Mouse (Mus musculus) heart, postnatal 0 days (tissue): ENCODE measurements around the gene Ptges3. TPM values are rescaled to one million over a fixed set of nuclear protein-coding genes. Genes with fewer than 3 reads are reported as not detected.
A peak's percentile ranks its signal among the peaks of the same experiment; 100 is the strongest.

Source experiments
- ATAC-seq: fragments of 200-750 bp; cut with Nextera tagmentation; 2 replicates; pipeline ENCODE4 v1.8.0; 2017; ENCODE audit warnings: low read depth, moderate number of reproducible peaks, moderate library complexity; ENCODE audit not compliant: insufficient read depth
- DNase-seq: peaks from one replicate; pipeline ENCODE4 v3.0.0-alpha.2; 2016; ENCODE audit warnings: low spot score
- H3K27ac ChIP-seq: fragments of 300-500 bp; sonication (generic); 2 replicates; pipeline ENCODE4 v1.5.1; 2014; ENCODE audit warnings: low read depth, mild to moderate bottlenecking
- H3K27me3 ChIP-seq: fragments of 300-500 bp; sonication (generic); 2 replicates; pipeline ENCODE4 v1.6.1; 2014; ENCODE audit warnings: low read length, mixed read lengths; ENCODE audit not compliant: control insufficient read depth, insufficient read depth
- H3K36me3 ChIP-seq: fragments of 300-500 bp; sonication (generic); replicated peaks from 2 replicates; pipeline ENCODE4 v1.6.1; 2014; ENCODE audit warnings: low read length, mixed read lengths; ENCODE audit not compliant: control insufficient read depth, insufficient read depth
- H3K4me1 ChIP-seq: fragments of 300-500 bp; sonication (generic); 2 replicates; pipeline ENCODE4 v1.6.1; 2014; ENCODE audit warnings: antibody characterized with exemption; ENCODE audit not compliant: control insufficient read depth, insufficient read depth
- H3K4me2 ChIP-seq: fragments of 300-500 bp; sonication (generic); 2 replicates; pipeline ENCODE4 v1.6.1; 2014; ENCODE audit warnings: low read depth, mild to moderate bottlenecking, low read length, moderate library complexity
- H3K4me3 ChIP-seq: fragments of 300-500 bp; sonication (generic); 2 replicates; pipeline ENCODE4 v1.5.1; 2014; ENCODE audit warnings: low read depth, low read length
- H3K9ac ChIP-seq: fragments of 300-500 bp; sonication (generic); replicated peaks from 2 replicates; pipeline ENCODE4 v1.6.1; 2014; ENCODE audit warnings: low read depth, low read length, mixed read lengths
- H3K9me3 ChIP-seq: fragments of 300-500 bp; sonication (generic); replicated peaks from 2 replicates; pipeline ENCODE4 v1.6.1; 2016; ENCODE audit warnings: low read length; ENCODE audit not compliant: control insufficient read depth
- CTCF ChIP-seq: IDR thresholded peaks from 2 replicates; pipeline ENCODE4 v1.5.1; 2016; ENCODE audit warnings: antibody characterized with exemption, control low read depth, low read depth
- EP300 ChIP-seq: IDR thresholded peaks from 2 replicates; pipeline ENCODE4 v1.6.1; 2016; ENCODE audit warnings: antibody characterized with exemption, low read depth
- WGBS: fragments of 180-500 bp; shearing (Covaris S2); extraction: QIAGEN DNeasy Blood & Tissue Kit; methylation state at CpG from one replicate; pipeline ENCODE4 v1.1.7; 2014; 5-methylcytosine and 5-hydroxymethylcytosine counted together
- polyA plus RNA-seq: library from polyadenylated mRNA; unstranded; fragments of >200 nt; fragmentation: Nextera tagmentation; extraction: Ambion mirVana; gene quantifications from 2 replicates; pipeline ENCODE4 v1.2.1, GENCODE M21; 2015
- total RNA-seq: library from RNA; depleted of rRNA; stranded (reverse); fragments of >200 nt; gene quantifications from 2 replicates; pipeline ENCODE4 v1.2.3, GENCODE M21; 2014; ENCODE audit warnings: low replicate concordance

The Ptges3 gene
- total and polyA plus RNA-seq, 2 experiments from 2014 or later, result 48.4 to 209 TPM

DNA sequence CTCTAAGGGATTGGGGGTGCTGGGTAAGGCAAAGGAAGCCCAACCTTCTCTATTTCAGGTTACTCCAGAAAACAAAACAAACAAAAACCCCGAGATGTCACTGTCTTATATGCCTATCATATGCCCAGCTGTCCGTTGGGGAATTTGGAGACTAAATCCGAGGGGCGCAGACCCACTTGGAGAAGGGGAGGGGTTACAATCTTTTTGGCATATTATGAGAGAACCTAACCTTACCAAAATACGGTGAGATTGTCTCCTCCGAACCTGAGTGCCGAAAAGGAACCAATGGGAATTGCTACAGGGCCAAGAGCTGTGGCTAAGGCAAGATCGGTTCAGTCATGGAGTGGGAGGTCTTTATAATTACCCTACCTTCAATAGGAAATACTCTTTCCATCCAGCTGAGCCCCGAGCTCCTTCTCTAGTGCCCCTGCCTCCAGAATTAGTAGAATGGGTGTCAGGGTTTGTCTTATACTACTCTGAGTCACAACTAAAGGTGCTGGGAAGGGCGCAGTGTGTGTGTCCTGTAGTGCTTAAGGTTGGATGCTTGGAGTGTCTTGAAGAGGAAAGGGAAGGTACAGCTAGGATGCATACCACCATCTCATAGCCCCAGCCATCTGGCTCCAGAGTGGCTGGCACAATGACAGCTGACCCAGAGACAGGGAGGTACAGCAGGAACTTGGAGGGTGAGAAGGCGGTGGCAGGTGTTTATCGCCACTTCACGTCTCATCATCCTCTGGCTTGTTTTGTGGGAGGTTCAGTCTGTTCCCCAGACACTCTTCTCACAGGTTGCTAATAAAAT is 34.9 kb downstream of the Ptges3 start:
- Histone ChIP-seq H3K4me3 (peak overlapping the region; percentile 85), H3K27me3 (no peaks in the 10 kb centered on the region), H3K27ac (peak overlapping the region; percentile 98), H3K9ac (peak overlapping the region; percentile 88), H3K9me3 (no peaks in the 10 kb centered on the region), H3K4me2 (peak overlapping the region; percentile 90), H3K36me3 (peaks cover 20% of the 10 kb centered on the region), H3K4me1 (peaks cover 43% of the 10 kb centered on the region)
- ATAC-seq (no peak), DNase-seq (peak; percentile 16)
- TF ChIP-seq CTCF, result no peak
- TF ChIP-seq EP300, result no peak
- WGBS, result 24% methylated on average over 13 of the region's 13 CpGs

- Histone ChIP-seq H3K4me1 (peaks cover 42% of the 10 kb centered on the region), H3K4me2 (peak overlapping the region; percentile 90), H3K9me3 (no peaks in the 10 kb centered on the region), H3K4me3 (peak overlapping the region; percentile 85), H3K27ac (peak overlapping the region; percentile 98), H3K9ac (peak overlapping the region; percentile 22; the same call in 1 of the 2 replicates), H3K36me3 (peaks cover 12% of the 10 kb centered on the region), H3K27me3 (no peaks in the 10 kb centered on the region)
- peak; percentile 94 for DNase-seq
- 9% methylated on average over 19 of the region's 19 CpGs for WGBS
- ATAC-seq, result peak; percentile 54
- TF ChIP-seq EP300 (no peak), CTCF (0 out of 2 replicates have a peak, but pooled peaks have one; percentile 0)
These were observed 35.7 kb downstream of the Ptges3 start for GRCm38 (mm10) chr10:128094340-128094968.

GRCm38 (mm10) chr10:128095003-128095636 is 36.4 kb downstream of the Ptges3 start:
- peaks cover 5% of the 10 kb centered on the region for H3K36me3 ChIP-seq
- ATAC-seq (no peak), DNase-seq (no peak)
- H3K4me2 ChIP-seq, result peak overlapping the region; percentile 90
- WGBS, result 43% methylated on average over 9 of the region's 9 CpGs
- H3K27me3 ChIP-seq, result no peaks in the 10 kb centered on the region
- TF ChIP-seq EP300, result no peak
- TF ChIP-seq CTCF, result no peak
- peak overlapping the region; percentile 10; the same call in 1 of the 2 replicates for H3K27ac ChIP-seq
- H3K4me3 ChIP-seq, result peak overlapping the region; percentile 85
- no peaks in the 10 kb centered on the region for H3K9me3 ChIP-seq
- peaks cover 40% of the 10 kb centered on the region for H3K4me1 ChIP-seq
- no peak overlapping the region for H3K9ac ChIP-seq

DNA sequence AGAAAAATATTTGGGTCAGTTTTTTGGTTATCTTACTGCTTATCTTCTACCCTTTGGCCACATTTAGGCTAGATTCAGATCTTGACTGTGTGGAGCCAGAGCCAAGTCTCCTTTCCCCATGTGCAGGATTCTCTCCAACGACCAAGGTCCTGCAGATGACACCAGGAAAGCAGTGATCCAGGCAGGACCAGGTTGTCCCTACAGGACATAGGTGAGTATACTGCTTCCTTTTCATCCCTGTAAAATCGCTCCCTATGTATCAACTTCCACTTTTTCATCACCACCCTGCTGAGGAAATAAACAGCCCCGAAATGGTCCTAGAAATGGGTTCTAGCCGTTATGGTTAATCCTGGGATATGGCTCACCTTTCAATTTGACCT is 37.5 kb downstream of the Ptges3 start:
- Histone ChIP-seq H3K4me1 (peaks cover 40% of the 10 kb centered on the region), H3K27me3 (no peaks in the 10 kb centered on the region)

More for the DNA sequence above, 37.5 kb downstream of the Ptges3 start:
- DNase-seq, result no peak
- TF ChIP-seq CTCF, result no peak
- TF ChIP-seq EP300, result no peak
- H3K27ac ChIP-seq, result no peak overlapping the region
- peak overlapping the region; percentile 92 for H3K4me3 ChIP-seq
- H3K9me3 ChIP-seq, result no peaks in the 10 kb centered on the region
- 25% methylated on average over 4 of the region's 4 CpGs for WGBS
- no peak for ATAC-seq
- H3K9ac ChIP-seq, result no peak overlapping the region
- H3K4me2 ChIP-seq, result no peak overlapping the region
- H3K36me3 ChIP-seq, result 0 out of 2 replicates have a peak, but pooled peaks cover 5% of the 10 kb centered on the region
